Mouse (Mus musculus): ENCODE data around the gene Cyp1a1. TPM values are rescaled to one million over a fixed set of nuclear protein-coding genes. Genes with fewer than 3 reads are reported as not detected.
A peak's percentile ranks its signal among the peaks of the same experiment; 100 is the strongest.

Gene Cyp1a1
- polyA plus RNA-seq, 1 experiment from 2014 or later = 0.66 TPM

DNA sequence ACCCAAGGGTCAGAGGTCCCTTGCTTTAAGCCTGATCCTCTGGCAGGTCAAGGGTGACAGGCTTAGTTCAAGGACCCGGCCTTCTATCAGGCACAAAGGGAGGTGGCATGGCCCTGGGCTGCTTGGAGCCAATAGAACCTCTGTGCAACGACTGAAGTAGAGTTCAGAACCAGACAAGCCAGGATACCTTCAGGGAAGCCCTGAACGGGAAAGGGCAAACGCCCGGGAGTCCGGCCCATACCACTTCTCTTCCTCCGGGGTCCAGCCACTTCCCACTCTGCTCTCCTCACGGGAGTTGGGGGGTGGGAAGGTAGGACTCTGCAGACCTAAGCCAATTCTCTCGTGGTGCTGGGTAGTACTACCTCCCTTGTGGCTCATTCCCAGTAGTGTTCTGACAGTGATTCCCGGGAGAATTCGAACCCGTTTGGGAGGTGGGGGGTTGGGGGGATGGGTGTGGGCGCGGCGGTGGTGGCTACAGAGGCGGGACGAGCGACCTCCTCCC is 43.2 kb upstream of the Cyp1a1 start:
- H3K9me3 ChIP-seq (ENCODE audit: control insufficient read depth, low read length) = no peaks in the 10 kb centered on the region
- WGBS = under 1% methylated on average over 18 of the region's 18 CpGs
- no peaks in the 10 kb centered on the region for H3K27me3 ChIP-seq (replicated peaks; ENCODE audit: control insufficient read depth, insufficient read depth, low read length)
- no peak; the same call in 1 of the 2 replicates for ATAC-seq (replicated peaks; ENCODE audit: low FRiP score)
- H3K4me2 ChIP-seq = peak overlapping the region; percentile 94
- H3K27ac ChIP-seq (ENCODE audit: low read depth, low read length) = peak overlapping the region; percentile 97
- peaks cover 4% of the 10 kb centered on the region; the same call in 1 of the 2 replicates for H3K36me3 ChIP-seq (ENCODE audit: control insufficient read depth, insufficient read depth, low read length)
- no peak for DNase-seq (ENCODE audit: low spot score)
- peak overlapping the region; percentile 97 for H3K9ac ChIP-seq (ENCODE audit: low read depth, low read length)
- peaks cover 66% of the 10 kb centered on the region for H3K4me1 ChIP-seq (replicated peaks; ENCODE audit: control insufficient read depth, insufficient read depth, low read length)
- peak overlapping the region; percentile 98 for H3K4me3 ChIP-seq (ENCODE audit: low read depth, low read length)

DNA sequence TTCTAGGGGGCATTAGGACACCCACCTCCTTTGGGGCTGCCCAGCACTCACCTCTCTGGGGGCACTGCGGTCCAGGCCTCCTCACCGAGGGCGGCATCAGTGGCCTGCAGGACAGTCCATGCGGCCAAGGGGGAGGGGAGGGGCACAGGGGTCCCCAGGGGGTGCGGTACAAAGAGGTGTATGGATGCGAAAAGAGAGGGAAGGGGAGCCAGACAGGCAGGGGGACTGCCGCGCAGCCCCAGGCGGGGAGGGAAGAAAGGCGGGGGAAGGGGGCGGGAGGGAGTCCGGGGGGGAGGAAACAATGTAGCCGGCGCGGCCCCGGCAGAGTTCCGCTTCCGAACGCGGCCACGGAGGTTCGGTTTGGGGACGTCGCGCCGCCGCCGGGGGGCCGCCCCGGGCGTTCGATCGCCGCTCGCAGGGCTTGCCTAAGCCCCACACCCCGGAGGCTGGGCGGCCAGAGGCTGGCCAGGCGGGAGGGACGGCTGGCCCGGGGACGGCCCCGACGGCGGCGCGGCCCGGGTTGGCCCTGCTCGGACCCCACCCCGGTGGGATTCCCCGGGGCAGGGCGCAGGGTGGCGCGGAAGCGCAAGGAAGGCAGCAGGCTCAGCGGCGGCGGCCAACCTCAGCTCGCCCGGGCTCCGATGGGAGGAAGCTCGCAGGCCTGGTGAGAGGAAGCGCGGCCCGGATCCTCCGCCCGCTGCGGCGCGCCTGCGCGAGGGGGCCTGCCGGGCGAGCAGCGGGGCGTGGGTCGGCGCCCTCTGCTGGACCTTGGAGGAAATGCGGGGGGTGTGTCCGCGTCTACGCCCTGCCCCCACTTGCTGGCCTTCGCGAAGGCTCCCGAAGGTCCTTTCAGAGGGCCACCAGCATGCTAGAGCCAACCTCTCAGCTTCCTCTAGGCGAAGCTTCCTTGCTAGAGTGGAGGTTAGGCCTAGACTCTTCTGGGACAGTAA is 42.5 kb upstream of the Cyp1a1 start:
- Histone ChIP-seq H3K9ac (ENCODE audit: low read depth, low read length) (peak overlapping the region; percentile 97), H3K36me3 (ENCODE audit: control insufficient read depth, insufficient read depth, low read length) (peaks cover 4% of the 10 kb centered on the region; the same call in 1 of the 2 replicates), H3K4me1 (replicated peaks; ENCODE audit: control insufficient read depth, insufficient read depth, low read length) (peaks cover 59% of the 10 kb centered on the region)

DNA sequence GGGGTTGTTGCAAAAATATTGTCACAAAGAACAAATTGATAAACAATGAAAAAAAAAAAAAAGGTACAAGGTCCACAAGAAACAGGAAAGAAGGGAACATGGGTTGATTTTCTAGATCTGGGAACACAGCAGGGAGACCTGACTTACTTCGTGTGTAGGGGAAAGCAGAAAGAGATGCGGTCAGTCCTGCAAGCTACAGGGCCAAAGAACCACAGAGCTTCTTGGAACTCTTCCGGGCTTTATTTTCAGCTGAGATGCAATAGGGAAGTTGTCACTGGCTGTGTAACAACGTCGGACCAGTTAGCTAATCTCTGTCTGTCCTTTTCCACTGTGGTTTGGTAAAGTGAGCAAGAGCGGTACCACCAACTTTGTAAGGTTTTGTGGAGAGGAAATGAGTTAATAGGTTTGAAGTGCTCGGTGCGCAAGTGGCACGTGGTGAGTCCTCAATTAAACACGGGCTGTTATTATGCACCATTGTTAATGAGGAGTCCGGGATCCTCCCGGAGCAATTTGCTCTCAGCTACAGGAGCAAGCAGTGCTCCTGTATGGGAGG is 41.1 kb upstream of the Cyp1a1 start:
- 46% methylated on average over 12 of the region's 12 CpGs for WGBS
- H3K27ac ChIP-seq (ENCODE audit: low read depth, low read length) = peak overlapping the region; percentile 55
- no peak for ATAC-seq (replicated peaks; ENCODE audit: low FRiP score)
- H3K27me3 ChIP-seq (replicated peaks; ENCODE audit: control insufficient read depth, insufficient read depth, low read length) = no peaks in the 10 kb centered on the region
- 0 out of 2 replicates have a peak overlapping the region, but pooled peaks have one; percentile 25 for H3K9ac ChIP-seq (ENCODE audit: low read depth, low read length)
- H3K4me3 ChIP-seq (ENCODE audit: low read depth, low read length) = no peak overlapping the region
- no peak for DNase-seq (ENCODE audit: low spot score)
- H3K36me3 ChIP-seq (ENCODE audit: control insufficient read depth, insufficient read depth, low read length) = peaks cover 4% of the 10 kb centered on the region; the same call in 1 of the 2 replicates
- peaks cover 53% of the 10 kb centered on the region for H3K4me1 ChIP-seq (replicated peaks; ENCODE audit: control insufficient read depth, insufficient read depth, low read length)
- peak overlapping the region; percentile 25; the same call in 1 of the 2 replicates for H3K4me2 ChIP-seq
- no peaks in the 10 kb centered on the region for H3K9me3 ChIP-seq (ENCODE audit: control insufficient read depth, low read length)

More for the DNA sequence above, 42.5 kb upstream of the Cyp1a1 start:
- peak; percentile 76 for ATAC-seq (replicated peaks; ENCODE audit: low FRiP score)
- peak overlapping the region; percentile 97 for H3K27ac ChIP-seq (ENCODE audit: low read depth, low read length)
- DNase-seq (ENCODE audit: low spot score) = peak; percentile 93
- under 1% methylated on average over 78 of the region's 85 CpGs for WGBS
- H3K4me2 ChIP-seq = peak overlapping the region; percentile 94
- no peaks in the 10 kb centered on the region for H3K27me3 ChIP-seq (replicated peaks; ENCODE audit: control insufficient read depth, insufficient read depth, low read length)
- peak overlapping the region; percentile 98 for H3K4me3 ChIP-seq (ENCODE audit: low read depth, low read length)
- no peaks in the 10 kb centered on the region for H3K9me3 ChIP-seq (ENCODE audit: control insufficient read depth, low read length)

DNA sequence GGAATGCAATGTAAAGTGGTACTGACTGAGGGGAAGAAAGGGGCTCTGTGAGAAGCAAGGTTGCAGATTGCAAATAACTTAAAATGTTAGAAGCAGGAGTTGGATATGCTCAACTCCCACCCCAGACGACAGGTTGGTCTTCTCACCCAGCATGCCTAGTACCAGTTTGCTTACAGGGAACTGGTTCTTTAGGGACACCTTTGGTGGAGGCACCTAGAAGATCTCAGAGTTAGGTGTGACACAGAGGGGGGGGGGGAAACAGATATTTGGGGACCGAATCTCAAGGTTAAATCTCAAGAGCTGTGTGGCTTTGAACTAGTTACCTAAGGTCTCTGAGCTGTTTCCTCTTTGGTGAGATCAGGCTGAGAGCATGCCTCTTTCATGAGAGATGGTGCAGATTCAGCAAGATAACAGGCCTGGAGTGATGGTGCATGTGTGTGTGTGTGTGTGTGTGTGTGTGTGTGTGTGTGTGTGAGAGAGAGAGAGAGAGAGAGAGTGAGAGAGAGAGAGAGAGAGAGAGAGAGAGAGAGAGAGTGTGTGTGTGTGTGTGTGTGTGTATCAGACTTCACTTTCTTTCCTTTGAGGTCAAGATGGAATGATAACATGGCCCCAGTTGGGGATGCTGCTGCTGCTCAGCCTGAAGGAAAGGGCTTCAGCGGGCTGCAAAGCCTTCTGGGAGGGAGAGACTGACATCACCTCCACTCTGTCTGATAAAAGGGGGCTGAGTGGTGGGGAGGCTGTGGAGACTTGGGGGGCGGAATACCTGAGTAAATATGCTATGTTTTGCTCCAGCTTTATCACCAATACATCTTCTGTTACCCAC is 40.2 kb upstream of the Cyp1a1 start:
- H3K4me3 ChIP-seq (ENCODE audit: low read depth, low read length) = no peak overlapping the region
- 38% methylated on average over 4 of the region's 4 CpGs for WGBS
- H3K27me3 ChIP-seq (replicated peaks; ENCODE audit: control insufficient read depth, insufficient read depth, low read length) = no peaks in the 10 kb centered on the region
- no peak for DNase-seq (ENCODE audit: low spot score)
- no peaks in the 10 kb centered on the region for H3K9me3 ChIP-seq (ENCODE audit: control insufficient read depth, low read length)
- H3K36me3 ChIP-seq (ENCODE audit: control insufficient read depth, insufficient read depth, low read length) = no peaks in the 10 kb centered on the region
- H3K4me2 ChIP-seq = no peak overlapping the region; the same call in 1 of the 2 replicates
- H3K9ac ChIP-seq (ENCODE audit: low read depth, low read length) = 0 out of 2 replicates have a peak overlapping the region, but pooled peaks have one; percentile 25
- no peak for ATAC-seq (replicated peaks; ENCODE audit: low FRiP score)
- peak overlapping the region; percentile 55 for H3K27ac ChIP-seq (ENCODE audit: low read depth, low read length)
- H3K4me1 ChIP-seq (replicated peaks; ENCODE audit: control insufficient read depth, insufficient read depth, low read length) = peaks cover 45% of the 10 kb centered on the region

DNA sequence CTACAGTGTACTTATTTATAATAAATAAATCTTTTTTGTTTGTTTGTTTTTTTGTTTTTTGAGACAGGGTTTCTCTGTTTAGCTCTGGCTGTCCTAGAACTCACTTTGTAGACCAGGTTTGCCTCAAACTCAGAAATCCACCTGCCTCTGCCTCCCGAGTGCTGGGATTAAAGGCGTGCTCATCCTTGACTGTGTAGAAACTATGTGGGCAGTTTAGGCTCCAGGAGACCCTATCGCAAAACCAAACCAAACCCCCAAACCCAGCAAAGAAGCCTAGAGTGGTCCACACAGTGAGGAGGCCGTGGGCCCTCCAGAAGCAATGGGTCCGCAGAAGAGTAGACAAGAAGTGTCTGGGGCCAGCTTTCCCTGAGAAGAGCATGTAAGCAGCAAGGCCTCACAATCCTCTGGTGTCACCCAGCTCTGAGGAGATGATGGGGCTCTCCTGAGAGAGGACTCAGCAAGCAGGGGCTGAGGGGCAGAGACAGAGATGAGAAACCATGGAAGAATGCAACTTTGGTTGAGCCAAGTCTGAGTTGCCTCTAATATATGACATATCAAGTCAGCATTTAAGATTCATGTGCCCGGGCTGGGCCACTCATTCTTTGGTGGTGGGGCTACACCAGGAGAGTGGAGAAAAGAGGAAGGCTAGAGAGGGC is 37.5 kb upstream of the Cyp1a1 start:
- no peak for ATAC-seq (replicated peaks; ENCODE audit: low FRiP score)
- H3K27me3 ChIP-seq (replicated peaks; ENCODE audit: control insufficient read depth, insufficient read depth, low read length) = no peaks in the 10 kb centered on the region
- WGBS = 83% methylated on average over 6 of the region's 6 CpGs
- H3K9ac ChIP-seq (ENCODE audit: low read depth, low read length) = 0 out of 2 replicates have a peak overlapping the region, but pooled peaks have one; percentile 15
- no peak overlapping the region; the same call in 1 of the 2 replicates for H3K27ac ChIP-seq (ENCODE audit: low read depth, low read length)
- no peak overlapping the region for H3K4me3 ChIP-seq (ENCODE audit: low read depth, low read length)
- no peak for DNase-seq (ENCODE audit: low spot score)
- no peaks in the 10 kb centered on the region for H3K36me3 ChIP-seq (ENCODE audit: control insufficient read depth, insufficient read depth, low read length)
- H3K4me1 ChIP-seq (replicated peaks; ENCODE audit: control insufficient read depth, insufficient read depth, low read length) = peaks cover 31% of the 10 kb centered on the region
- no peaks in the 10 kb centered on the region for H3K9me3 ChIP-seq (ENCODE audit: control insufficient read depth, low read length)
- H3K4me2 ChIP-seq = no peak overlapping the region

DNA sequence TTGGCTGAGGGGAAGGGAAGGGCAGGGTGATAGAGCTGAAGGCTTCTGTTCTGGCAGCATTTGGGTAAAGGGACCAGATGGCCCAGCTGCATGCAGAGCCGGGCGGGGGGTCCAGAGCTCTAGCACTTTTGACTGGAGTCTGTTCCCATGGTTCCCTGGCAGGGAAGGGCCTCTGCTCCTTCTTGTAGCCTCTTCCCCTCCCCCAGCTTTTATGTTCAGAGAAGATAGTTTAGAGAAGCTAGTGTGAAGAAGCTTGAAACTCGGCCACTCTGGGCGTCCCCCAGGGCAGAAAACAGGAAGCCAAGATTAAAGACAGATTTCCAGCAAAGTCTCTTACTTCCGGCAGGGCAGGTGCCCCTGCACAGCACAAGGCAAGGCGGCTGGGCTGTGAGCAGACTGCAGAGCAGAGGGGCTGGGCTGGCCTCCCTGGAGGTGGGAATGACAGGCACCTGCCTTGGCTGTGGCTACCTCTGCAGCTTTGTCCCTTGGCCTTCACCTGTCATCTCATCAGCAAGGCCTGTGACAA is 36.9 kb upstream of the Cyp1a1 start:
- no peak for DNase-seq (ENCODE audit: low spot score)

DNA sequence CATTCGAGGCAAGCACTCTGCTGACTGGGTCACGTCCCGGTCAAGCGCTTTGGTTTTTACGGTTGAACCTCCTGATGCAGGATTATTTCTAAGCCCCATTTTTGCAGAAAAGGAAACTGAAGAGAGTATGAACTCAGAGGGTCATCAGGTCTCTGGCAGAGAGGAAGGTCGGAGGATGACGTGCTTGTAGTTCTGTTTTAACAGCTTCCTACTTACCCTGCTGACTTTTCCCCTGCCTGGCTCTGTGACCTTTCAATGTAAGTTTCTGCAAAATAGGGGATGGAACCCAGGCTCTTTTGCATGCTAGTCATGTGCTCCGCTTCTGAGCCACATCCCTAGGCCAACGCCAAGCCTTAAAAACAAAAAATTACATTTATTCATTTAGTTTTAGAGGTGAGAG is 35.4 kb upstream of the Cyp1a1 start:
- DNase-seq (ENCODE audit: low spot score) = no peak
- Histone ChIP-seq H3K9ac (ENCODE audit: low read depth, low read length) (no peak overlapping the region), H3K27ac (ENCODE audit: low read depth, low read length) (no peak overlapping the region), H3K4me1 (replicated peaks; ENCODE audit: control insufficient read depth, insufficient read depth, low read length) (peaks cover 24% of the 10 kb centered on the region), H3K4me2 (no peak overlapping the region), H3K9me3 (ENCODE audit: control insufficient read depth, low read length) (no peaks in the 10 kb centered on the region), H3K27me3 (replicated peaks; ENCODE audit: control insufficient read depth, insufficient read depth, low read length) (no peaks in the 10 kb centered on the region), H3K36me3 (ENCODE audit: control insufficient read depth, insufficient read depth, low read length) (no peaks in the 10 kb centered on the region), H3K4me3 (ENCODE audit: low read depth, low read length) (no peak overlapping the region)
- WGBS = 77% methylated on average over 9 of the region's 9 CpGs
- no peak for ATAC-seq (replicated peaks; ENCODE audit: low FRiP score)

More for the DNA sequence above, 36.9 kb upstream of the Cyp1a1 start:
- Histone ChIP-seq H3K27ac (ENCODE audit: low read depth, low read length) (0 out of 2 replicates have a peak overlapping the region, but pooled peaks have one; percentile 11), H3K27me3 (replicated peaks; ENCODE audit: control insufficient read depth, insufficient read depth, low read length) (no peaks in the 10 kb centered on the region), H3K4me3 (ENCODE audit: low read depth, low read length) (no peak overlapping the region), H3K9ac (ENCODE audit: low read depth, low read length) (0 out of 2 replicates have a peak overlapping the region, but pooled peaks have one; percentile 15), H3K4me1 (replicated peaks; ENCODE audit: control insufficient read depth, insufficient read depth, low read length) (peaks cover 29% of the 10 kb centered on the region), H3K4me2 (no peak overlapping the region; the same call in 1 of the 2 replicates), H3K36me3 (ENCODE audit: control insufficient read depth, insufficient read depth, low read length) (no peaks in the 10 kb centered on the region), H3K9me3 (ENCODE audit: control insufficient read depth, low read length) (no peaks in the 10 kb centered on the region)
- 18% methylated on average over 6 of the region's 6 CpGs for WGBS
- ATAC-seq (replicated peaks; ENCODE audit: low FRiP score) = 0 out of 2 replicates have a peak, but pooled peaks have one; percentile 7
